Mouse (Mus musculus) small intestine, adult 2 months (tissue): ENCODE data around the gene Cadm4.

Experiments used
- CTCF ChIP-seq: fragments of 200-500 bp; IDR thresholded peaks from 2 replicates; pipeline ENCODE4 v1.5.1; 2012; ENCODE audit warnings: low read depth, mild to moderate bottlenecking, control low read depth, inconsistent platforms, low read length, moderate library complexity, mixed read lengths; ENCODE audit not compliant: insufficient replicate concordance, insufficient read length; ENCODE audit errors: extremely low read depth
- POLR2A ChIP-seq: fragments of 200-500 bp; IDR thresholded peaks from 2 replicates; pipeline ENCODE4 v1.6.1; 2012; ENCODE audit warnings: low read depth, mild to moderate bottlenecking, control low read depth, inconsistent platforms, low read length, moderate library complexity

DNA sequence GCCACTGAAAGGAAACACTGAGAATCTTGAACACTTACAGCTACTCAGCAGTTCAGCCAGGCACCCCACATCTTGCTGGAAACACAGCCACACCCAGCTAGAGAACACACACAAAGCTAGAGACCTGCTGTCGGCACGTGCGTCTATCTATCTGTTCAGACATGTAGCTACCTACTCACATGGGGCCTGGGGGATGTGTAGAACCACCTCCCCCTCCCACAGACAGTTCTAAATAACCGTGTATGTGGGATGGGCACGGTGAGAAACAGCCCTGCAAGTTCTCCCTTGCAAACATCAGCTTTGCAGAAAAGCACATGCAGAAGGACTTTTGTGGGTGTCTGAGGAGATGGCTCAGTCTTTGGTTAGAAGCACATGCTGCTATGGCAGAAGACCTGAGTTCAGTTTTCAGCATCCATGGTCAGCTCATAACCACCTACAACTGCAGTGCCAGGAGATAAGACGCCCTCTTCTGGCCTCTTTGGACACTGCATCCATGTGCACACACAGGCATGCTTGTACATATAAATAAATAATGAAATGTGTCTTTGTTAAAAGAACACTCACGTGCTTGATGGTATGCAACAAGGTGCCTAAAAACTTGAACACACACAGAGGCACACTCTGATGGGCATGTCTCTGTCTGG is 35.0 kb upstream of the Cadm4 start:
- TF ChIP-seq CTCF (no peak), POLR2A (no peak)
